Mouse (Mus musculus): ENCODE results near the gene Clca2. TPM values are rescaled to one million over a fixed set of nuclear protein-coding genes. Genes with fewer than 3 reads are reported as not detected.

Gene Clca2
- polyA plus RNA-seq (2016; fragmentation: Nextera tagmentation; extraction: Ambion mirVana), result 0.22 and 0.24 TPM in 2 replicates

GRCm38 (mm10) chr3:145099291-145099690, at the start of gene Clca2:
Clca2 (minus strand) TSS chr3:145099443.
- H3K4me1 ChIP-seq, result 0 out of 2 replicates have a peak, but pooled peaks cover 4% of the 10 kb centered on the region
- no peak within 1 kb of the TSS for H3K27ac ChIP-seq (replicated peaks)
- no peak for DNase-seq (ENCODE audit: low spot score)
- H3K9me3 ChIP-seq, result no peaks in the 10 kb centered on the region
- WGBS, result 48% methylated on average over 6 of the region's 6 CpGs
- no peak within 1 kb of the TSS for H3K4me3 ChIP-seq
- no peaks in the 10 kb centered on the region for H3K36me3 ChIP-seq (replicated peaks)
- H3K27me3 ChIP-seq (replicated peaks; ENCODE audit: low read depth, poor library complexity, severe bottlenecking), result no peaks in the 10 kb centered on the region

- DNase-seq (ENCODE audit: low spot score), result no peak
- H3K4me3 ChIP-seq, result no peak overlapping the region
- no peaks in the 10 kb centered on the region for H3K9me3 ChIP-seq
- no peak overlapping the region for H3K27ac ChIP-seq (replicated peaks)
- no peaks in the 10 kb centered on the region for H3K4me1 ChIP-seq
- no peaks in the 10 kb centered on the region for H3K27me3 ChIP-seq (replicated peaks; ENCODE audit: low read depth, poor library complexity, severe bottlenecking)
- peaks cover 45% of the 10 kb centered on the region for H3K36me3 ChIP-seq (replicated peaks)
Measured at GRCm38 (mm10) chr3:145147952-145148351, 48.7 kb upstream of the Clca2 start.

- Histone ChIP-seq H3K4me3 (no peak overlapping the region), H3K27ac (replicated peaks) (no peak overlapping the region), H3K36me3 (replicated peaks) (peaks cover 45% of the 10 kb centered on the region), H3K27me3 (replicated peaks; ENCODE audit: low read depth, poor library complexity, severe bottlenecking) (no peaks in the 10 kb centered on the region), H3K4me1 (no peaks in the 10 kb centered on the region), H3K9me3 (no peaks in the 10 kb centered on the region)
- no peak for DNase-seq (ENCODE audit: low spot score)
- 82% methylated on average over 2 of the region's 2 CpGs for WGBS
Measured at GRCm38 (mm10) chr3:145147483-145147882, 48.2 kb upstream of the Clca2 start.

GRCm38 (mm10) chr3:145146871-145147270, 47.6 kb upstream of the Clca2 start:
- Histone ChIP-seq H3K27me3 (replicated peaks; ENCODE audit: low read depth, poor library complexity, severe bottlenecking) (no peaks in the 10 kb centered on the region), H3K4me3 (no peak overlapping the region), H3K4me1 (no peaks in the 10 kb centered on the region), H3K9me3 (no peaks in the 10 kb centered on the region), H3K27ac (replicated peaks) (no peak overlapping the region), H3K36me3 (replicated peaks) (peaks cover 41% of the 10 kb centered on the region)
- WGBS, result 96% methylated on average over 9 of the region's 9 CpGs
- no peak for DNase-seq (ENCODE audit: low spot score)

GRCm38 (mm10) chr3:145143856-145144255, 44.6 kb upstream of the Clca2 start:
- H3K27me3 ChIP-seq (replicated peaks; ENCODE audit: low read depth, poor library complexity, severe bottlenecking), result no peaks in the 10 kb centered on the region
- H3K4me1 ChIP-seq, result no peaks in the 10 kb centered on the region
- H3K9me3 ChIP-seq, result no peaks in the 10 kb centered on the region
- DNase-seq (ENCODE audit: low spot score), result no peak
- no peak overlapping the region for H3K4me3 ChIP-seq
- H3K36me3 ChIP-seq (replicated peaks), result peaks cover 28% of the 10 kb centered on the region
- 86% methylated on average over 10 of the region's 10 CpGs for WGBS
- H3K27ac ChIP-seq (replicated peaks), result no peak overlapping the region

GRCm38 (mm10) chr3:145142925-145143324, 43.7 kb upstream of the Clca2 start:
- H3K9me3 ChIP-seq, result no peaks in the 10 kb centered on the region
- no peak overlapping the region for H3K4me3 ChIP-seq
- peaks cover 27% of the 10 kb centered on the region for H3K36me3 ChIP-seq (replicated peaks)
- DNase-seq (ENCODE audit: low spot score), result no peak
- no peaks in the 10 kb centered on the region for H3K27me3 ChIP-seq (replicated peaks; ENCODE audit: low read depth, poor library complexity, severe bottlenecking)
- no peaks in the 10 kb centered on the region for H3K4me1 ChIP-seq
- H3K27ac ChIP-seq (replicated peaks), result no peak overlapping the region

- Histone ChIP-seq H3K27me3 (replicated peaks; ENCODE audit: low read depth, poor library complexity, severe bottlenecking) (no peaks in the 10 kb centered on the region), H3K27ac (replicated peaks) (no peak overlapping the region), H3K4me1 (no peaks in the 10 kb centered on the region), H3K4me3 (no peak overlapping the region), H3K36me3 (replicated peaks) (peaks cover 32% of the 10 kb centered on the region), H3K9me3 (no peaks in the 10 kb centered on the region)
- WGBS, result 90% methylated on average over 4 of the region's 4 CpGs
- no peak for DNase-seq (ENCODE audit: low spot score)
Measured at GRCm38 (mm10) chr3:145140236-145140635, 41.0 kb upstream of the Clca2 start.

GRCm38 (mm10) chr3:145131210-145131868, 32.1 kb upstream of the Clca2 start:
- DNase-seq (ENCODE audit: low spot score), result peak; percentile 43
- H3K4me3 ChIP-seq, result no peak overlapping the region
- peaks cover 63% of the 10 kb centered on the region for H3K36me3 ChIP-seq (replicated peaks)
- H3K9me3 ChIP-seq, result no peaks in the 10 kb centered on the region
- no peaks in the 10 kb centered on the region for H3K27me3 ChIP-seq (replicated peaks; ENCODE audit: low read depth, poor library complexity, severe bottlenecking)
- H3K4me1 ChIP-seq, result no peaks in the 10 kb centered on the region
- no peak overlapping the region for H3K27ac ChIP-seq (replicated peaks)
- WGBS, result 40% methylated on average over 3 of the region's 3 CpGs

GRCm38 (mm10) chr3:145129356-145129755, 30.1 kb upstream of the Clca2 start:
- Histone ChIP-seq H3K4me3 (no peak overlapping the region), H3K27me3 (replicated peaks; ENCODE audit: low read depth, poor library complexity, severe bottlenecking) (no peaks in the 10 kb centered on the region), H3K36me3 (replicated peaks) (peaks cover 60% of the 10 kb centered on the region), H3K9me3 (no peaks in the 10 kb centered on the region), H3K27ac (replicated peaks) (no peak overlapping the region), H3K4me1 (no peaks in the 10 kb centered on the region)
- DNase-seq (ENCODE audit: low spot score), result no peak

GRCm38 (mm10) chr3:145126618-145127017, 27.4 kb upstream of the Clca2 start:
- no peak overlapping the region for H3K27ac ChIP-seq (replicated peaks)
- WGBS, result 92% methylated on average over 2 of the region's 2 CpGs
- H3K4me3 ChIP-seq, result no peak overlapping the region
- no peaks in the 10 kb centered on the region for H3K27me3 ChIP-seq (replicated peaks; ENCODE audit: low read depth, poor library complexity, severe bottlenecking)
- no peaks in the 10 kb centered on the region for H3K4me1 ChIP-seq
- no peak for DNase-seq (ENCODE audit: low spot score)
- H3K36me3 ChIP-seq (replicated peaks), result peaks cover 37% of the 10 kb centered on the region
- no peaks in the 10 kb centered on the region for H3K9me3 ChIP-seq

GRCm38 (mm10) chr3:145119425-145119824, 20.2 kb upstream of the Clca2 start:
- H3K9me3 ChIP-seq, result no peaks in the 10 kb centered on the region
- peaks cover 16% of the 10 kb centered on the region for H3K4me1 ChIP-seq
- H3K27ac ChIP-seq (replicated peaks), result peak overlapping the region; percentile 100
- WGBS, result 77% methylated on average over 7 of the region's 7 CpGs
- DNase-seq (ENCODE audit: low spot score), result no peak
- peak overlapping the region; percentile 85 for H3K4me3 ChIP-seq
- H3K27me3 ChIP-seq (replicated peaks; ENCODE audit: low read depth, poor library complexity, severe bottlenecking), result no peaks in the 10 kb centered on the region
- H3K36me3 ChIP-seq (replicated peaks), result peaks cover 5% of the 10 kb centered on the region; the same call in 1 of the 2 replicates

- WGBS, result 5% methylated on average over 14 of the region's 14 CpGs
- Histone ChIP-seq H3K9me3 (no peaks in the 10 kb centered on the region), H3K4me3 (peak overlapping the region; percentile 85), H3K27ac (replicated peaks) (peak overlapping the region; percentile 100), H3K4me1 (peaks cover 16% of the 10 kb centered on the region), H3K27me3 (replicated peaks; ENCODE audit: low read depth, poor library complexity, severe bottlenecking) (no peaks in the 10 kb centered on the region), H3K36me3 (replicated peaks) (0 out of 2 replicates have a peak, but pooled peaks cover under 1% of the 10 kb centered on the region)
- no peak for DNase-seq (ENCODE audit: low spot score)
Measured at GRCm38 (mm10) chr3:145119002-145119358, 19.7 kb upstream of the Clca2 start.

GRCm38 (mm10) chr3:145118254-145119001, 19.2 kb upstream of the Clca2 start, which contains the start of gene Odf2l:
Odf2l (plus strand) TSS chr3:145118588.
- peak within 1 kb of the TSS; percentile 100 for H3K27ac ChIP-seq (replicated peaks)
- peak; percentile 98 for DNase-seq (ENCODE audit: low spot score)
- under 1% methylated on average over 57 of the region's 57 CpGs for WGBS
- no peaks in the 10 kb centered on the region for H3K9me3 ChIP-seq
- peaks cover 16% of the 10 kb centered on the region for H3K4me1 ChIP-seq
- H3K4me3 ChIP-seq, result peak within 1 kb of the TSS; percentile 85
- no peaks in the 10 kb centered on the region for H3K36me3 ChIP-seq (replicated peaks)
- no peaks in the 10 kb centered on the region for H3K27me3 ChIP-seq (replicated peaks; ENCODE audit: low read depth, poor library complexity, severe bottlenecking)

Measured in embryonic facial prominence, embryonic 10.5 days (tissue).